Mouse (Mus musculus) thymus, adult 2 months (tissue): ENCODE measurements around the gene Treml2. TPM values are rescaled to one million over a fixed set of nuclear protein-coding genes. Genes with fewer than 3 reads are reported as not detected.

Experiments
- DNase-seq: peaks from one replicate; pipeline ENCODE4 v3.0.0; 2021
- H3K27ac ChIP-seq: fragments of 200-500 bp; 2 replicates; pipeline ENCODE4 v1.5.1; 2012; ENCODE audit warnings: low read length, control low read depth; ENCODE audit not compliant: control insufficient read depth, insufficient read depth
- H3K27me3 ChIP-seq: fragments of 200-500 bp; 2 replicates; pipeline ENCODE4 v1.6.1; 2012; ENCODE audit warnings: mild to moderate bottlenecking, low read length, moderate library complexity, mixed read lengths; ENCODE audit not compliant: control insufficient read depth, insufficient read depth
- H3K36me3 ChIP-seq: fragments of 200-500 bp; 2 replicates; pipeline ENCODE4 v1.6.1; 2012; ENCODE audit warnings: mild to moderate bottlenecking, low read length, moderate library complexity; ENCODE audit not compliant: control insufficient read depth, insufficient read depth
- H3K4me1 ChIP-seq: fragments of 200-500 bp; replicated peaks from 2 replicates; pipeline ENCODE4 v1.6.1; 2012; ENCODE audit warnings: low read length; ENCODE audit not compliant: control insufficient read depth, insufficient read depth
- H3K4me3 ChIP-seq: fragments of 200-500 bp; 2 replicates; pipeline ENCODE4 v1.5.1; 2012; ENCODE audit warnings: mild to moderate bottlenecking, low read length, control low read depth, moderate library complexity; ENCODE audit not compliant: control insufficient read depth, insufficient read depth
- CTCF ChIP-seq: fragments of 200-500 bp; IDR thresholded peaks from 2 replicates; pipeline ENCODE4 v1.5.1; 2012; ENCODE audit warnings: mild to moderate bottlenecking, control low read depth, low read length, moderate library complexity, borderline replicate concordance; ENCODE audit not compliant: control insufficient read depth, poor library complexity, insufficient read depth; ENCODE audit errors: extremely low read depth
- POLR2A ChIP-seq: fragments of 200-500 bp; IDR thresholded peaks from 2 replicates; pipeline ENCODE4 v1.6.1; 2012; ENCODE audit warnings: mild to moderate bottlenecking, low read length, control low read depth, moderate library complexity; ENCODE audit not compliant: control insufficient read depth, poor library complexity, insufficient read depth; ENCODE audit errors: extremely low read depth
- WGBS: fragments of 180-500 bp; shearing (Covaris S2); methylation state at CpG from one replicate; pipeline ENCODE4 v1.1.7; 2018; 5-methylcytosine and 5-hydroxymethylcytosine counted together
- polyA plus RNA-seq: library from polyadenylated mRNA; depleted of rRNA; stranded (reverse); fragments of >200 nt; gene quantifications from 2 replicates; pipeline ENCODE4 v1.2.3, GENCODE M21; 2012

The Treml2 gene
- polyA plus RNA-seq, 1 experiment, result 54.8 TPM

DNA sequence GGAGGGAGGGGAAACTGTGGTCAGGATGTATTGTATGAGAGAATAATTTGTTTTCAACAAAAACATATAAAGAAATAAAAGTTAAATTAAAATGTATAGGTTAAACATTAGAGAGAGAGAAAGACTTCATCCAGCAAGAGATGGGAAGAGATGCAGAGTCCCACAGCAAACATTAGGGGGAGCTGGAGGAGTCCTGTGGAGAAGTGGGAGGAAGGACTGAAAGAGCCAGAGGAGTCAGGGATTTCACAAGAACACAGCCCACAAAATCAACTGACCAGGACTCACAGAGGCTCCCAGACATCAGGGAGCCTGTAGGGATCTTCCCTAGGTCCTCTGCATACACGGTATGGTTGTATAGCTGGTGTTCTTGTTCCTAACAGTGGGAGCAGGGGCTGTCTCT lies 12.5 kb upstream of the Treml2 start:
- H3K4me3 ChIP-seq, result no peak overlapping the region
- no peak for DNase-seq
- no peaks in the 10 kb centered on the region for H3K4me1 ChIP-seq
- no peaks in the 10 kb centered on the region for H3K36me3 ChIP-seq
- no peaks in the 10 kb centered on the region for H3K27me3 ChIP-seq
- no peak for TF ChIP-seq CTCF
- TF ChIP-seq POLR2A, result no peak
- H3K27ac ChIP-seq, result no peak overlapping the region
- 61% methylated on average over 1 of the region's 1 CpGs for WGBS

DNA sequence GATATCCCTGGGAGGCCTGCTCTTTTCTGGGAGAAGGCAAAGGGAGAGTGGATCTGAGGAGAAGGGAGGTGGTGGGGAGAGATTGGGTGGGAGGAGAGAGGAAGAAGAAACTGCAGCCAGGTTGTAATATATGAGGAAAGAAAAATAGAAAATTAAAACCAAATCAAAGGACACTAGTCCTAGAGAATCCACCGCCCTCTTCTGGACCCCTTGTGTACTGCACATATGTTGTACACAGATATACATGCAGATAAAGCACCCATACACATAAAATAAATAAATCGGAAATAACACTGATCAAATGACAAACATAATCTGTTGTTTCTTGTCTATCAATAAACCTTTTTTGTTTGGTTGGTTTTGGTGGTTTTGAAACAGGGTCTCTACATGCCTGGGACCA lies 12.0 kb upstream of the Treml2 start:
- Histone ChIP-seq H3K27ac (no peak overlapping the region), H3K4me1 (no peaks in the 10 kb centered on the region), H3K36me3 (no peaks in the 10 kb centered on the region), H3K27me3 (no peaks in the 10 kb centered on the region), H3K4me3 (no peak overlapping the region)
- peak; percentile 43 for DNase-seq
- TF ChIP-seq CTCF (no peak), POLR2A (no peak)
- WGBS, result 77% methylated on average over 2 of the region's 2 CpGs

DNA sequence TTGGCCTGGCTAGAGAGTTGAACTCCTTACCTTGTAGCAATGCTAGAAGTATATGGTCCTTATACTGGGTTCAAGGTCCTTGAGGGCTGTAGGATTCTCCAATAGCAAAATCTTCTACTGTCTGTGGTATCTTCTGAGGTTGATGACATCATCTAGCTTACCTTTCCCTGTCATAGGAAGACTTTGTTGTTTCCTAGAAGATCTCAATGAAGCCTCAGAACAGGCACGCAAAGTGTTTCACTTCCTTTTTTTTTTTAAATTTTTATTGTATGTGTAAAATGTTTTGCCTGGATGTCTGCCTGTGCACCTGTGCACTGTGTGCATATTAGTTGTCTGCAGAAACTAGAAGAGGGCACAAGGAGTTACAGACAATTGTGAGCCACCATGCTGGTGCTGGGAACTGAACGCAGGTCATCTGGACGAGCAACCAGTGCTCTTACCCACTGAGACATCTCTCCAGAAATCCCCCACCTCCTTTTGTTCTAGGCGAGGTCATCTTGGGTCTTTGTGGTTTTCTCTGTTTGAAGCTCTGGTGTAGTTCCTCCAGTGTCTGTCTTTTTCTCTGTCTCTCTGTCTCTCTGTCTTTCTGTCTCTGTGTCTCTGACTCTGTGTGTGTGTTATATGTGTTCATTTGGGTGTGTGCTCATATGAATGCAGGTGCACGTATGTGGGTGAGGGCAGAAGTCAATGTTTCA lies 5.7 kb upstream of the Treml2 start:
- Histone ChIP-seq H3K4me3 (no peak overlapping the region), H3K4me1 (peaks cover 15% of the 10 kb centered on the region), H3K27me3 (no peaks in the 10 kb centered on the region), H3K27ac (no peak overlapping the region), H3K36me3 (no peaks in the 10 kb centered on the region)
- TF ChIP-seq CTCF (no peak), POLR2A (no peak)
- DNase-seq, result no peak
- WGBS, result 24% methylated on average over 5 of the region's 5 CpGs

DNA sequence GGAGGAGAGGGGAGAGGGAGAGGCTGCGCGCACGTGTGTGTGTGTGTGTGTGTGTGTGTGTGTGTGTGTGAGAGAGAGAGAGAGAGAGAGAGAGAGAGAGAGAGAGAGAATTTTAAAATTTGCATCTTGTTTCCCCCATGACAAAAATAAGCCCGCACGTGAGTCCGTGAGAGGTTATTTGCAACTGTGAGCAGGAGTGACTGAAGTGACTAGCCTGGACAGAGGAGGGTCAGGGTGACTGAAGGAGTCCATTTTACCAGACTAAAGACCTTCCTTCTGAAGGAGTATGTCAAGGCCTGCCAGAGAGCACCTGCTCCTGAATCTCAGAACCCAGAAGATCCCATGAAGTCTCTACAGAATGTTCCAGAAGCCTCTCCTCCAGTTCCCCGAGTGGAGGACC lies 458 bp downstream of the Treml2 start:
- 14% methylated on average over 7 of the region's 7 CpGs for WGBS
- peaks cover 48% of the 10 kb centered on the region for H3K4me1 ChIP-seq
- H3K27me3 ChIP-seq, result no peaks in the 10 kb centered on the region
- TF ChIP-seq POLR2A (no peak), CTCF (no peak)
- H3K27ac ChIP-seq, result peak overlapping the region; percentile 94
- peaks cover 7% of the 10 kb centered on the region; the same call in 1 of the 2 replicates for H3K36me3 ChIP-seq
- no peak for DNase-seq
- H3K4me3 ChIP-seq, result peak overlapping the region; percentile 95; the same call in 1 of the 2 replicates

DNA sequence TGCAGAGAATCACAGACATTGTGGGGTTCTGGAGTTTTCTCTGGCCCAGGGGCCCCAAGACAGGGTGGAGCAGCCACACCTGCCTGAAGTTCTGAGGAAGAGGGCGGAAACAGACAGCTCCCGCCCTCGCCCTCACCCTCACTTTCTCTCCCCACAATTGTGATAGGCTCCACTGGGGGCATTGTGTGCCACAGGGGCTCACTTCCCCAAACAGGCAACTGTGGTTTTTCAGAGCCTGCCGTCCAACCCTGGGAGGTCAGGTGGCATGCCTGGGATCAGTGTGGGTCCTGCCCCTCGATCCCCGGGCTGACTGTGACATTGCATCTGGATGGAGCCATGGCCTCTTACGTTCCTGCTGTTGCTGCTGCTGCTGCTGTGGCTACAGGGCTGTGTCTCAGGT lies 901 bp downstream of the Treml2 start:
- 3% methylated on average over 7 of the region's 7 CpGs for WGBS
- Histone ChIP-seq H3K36me3 (peaks cover 7% of the 10 kb centered on the region; the same call in 1 of the 2 replicates), H3K27ac (peak overlapping the region; percentile 94), H3K4me3 (peak overlapping the region; percentile 95), H3K4me1 (peaks cover 48% of the 10 kb centered on the region), H3K27me3 (no peaks in the 10 kb centered on the region)
- peak; percentile 79 for DNase-seq
- TF ChIP-seq CTCF (peak; percentile 54; the same call in 1 of the 2 replicates), POLR2A (peak; percentile 65; the same call in 1 of the 2 replicates)

DNA sequence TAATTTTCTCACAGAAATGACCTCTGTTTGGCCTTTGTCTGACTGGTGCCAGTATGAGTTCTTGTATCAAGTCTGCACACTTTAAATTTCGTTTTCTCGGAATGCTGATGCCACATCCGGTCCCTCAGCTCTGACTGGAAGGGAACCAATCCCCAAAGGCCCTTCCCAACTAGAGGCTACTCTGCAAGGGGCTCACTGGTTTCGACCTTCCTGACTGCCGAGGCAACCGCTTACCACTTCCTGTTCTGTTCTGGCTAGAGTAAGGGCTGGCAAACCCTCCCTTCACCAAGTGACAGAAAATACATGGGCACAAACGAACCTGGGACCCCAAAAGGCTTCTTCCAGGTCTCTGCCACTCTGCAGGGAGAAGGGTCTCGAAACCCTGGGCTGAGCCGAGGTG lies 1.6 kb downstream of the Treml2 start:
- Histone ChIP-seq H3K27ac (peak overlapping the region; percentile 94), H3K4me3 (peak overlapping the region; percentile 95), H3K27me3 (no peaks in the 10 kb centered on the region), H3K4me1 (peaks cover 48% of the 10 kb centered on the region), H3K36me3 (peaks cover 7% of the 10 kb centered on the region; the same call in 1 of the 2 replicates)
- DNase-seq, result peak; percentile 74
- WGBS, result 4% methylated on average over 9 of the region's 9 CpGs
- no peak for TF ChIP-seq POLR2A
- no peak for TF ChIP-seq CTCF

DNA sequence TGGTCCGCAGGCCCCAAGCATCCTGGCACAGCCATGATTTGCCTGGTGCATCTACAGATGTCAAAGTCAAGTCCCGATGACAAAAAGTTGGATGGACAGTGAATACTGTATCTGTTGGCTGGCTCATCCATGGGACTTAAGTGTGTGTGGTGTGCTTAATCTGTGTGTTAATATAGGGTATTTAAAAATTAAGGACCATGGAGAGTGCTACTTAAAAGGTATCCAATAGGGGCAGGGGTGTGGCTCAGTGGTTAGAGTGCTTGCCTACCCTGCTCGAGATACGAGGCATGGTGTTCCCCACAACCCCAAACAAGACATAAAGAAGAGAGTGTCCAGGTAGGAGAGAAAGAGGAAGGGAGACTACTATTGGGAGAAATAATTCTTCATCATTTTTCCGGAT lies 2.5 kb downstream of the Treml2 start:
- H3K36me3 ChIP-seq, result peaks cover 7% of the 10 kb centered on the region; the same call in 1 of the 2 replicates
- H3K27ac ChIP-seq, result no peak overlapping the region
- H3K4me1 ChIP-seq, result peaks cover 43% of the 10 kb centered on the region
- no peak overlapping the region for H3K4me3 ChIP-seq
- H3K27me3 ChIP-seq, result no peaks in the 10 kb centered on the region
- DNase-seq, result no peak
- no peak for TF ChIP-seq CTCF
- TF ChIP-seq POLR2A, result no peak
- WGBS, result 61% methylated on average over 5 of the region's 5 CpGs
